Mouse (Mus musculus): ENCODE results near the gene Mip.

DNA sequence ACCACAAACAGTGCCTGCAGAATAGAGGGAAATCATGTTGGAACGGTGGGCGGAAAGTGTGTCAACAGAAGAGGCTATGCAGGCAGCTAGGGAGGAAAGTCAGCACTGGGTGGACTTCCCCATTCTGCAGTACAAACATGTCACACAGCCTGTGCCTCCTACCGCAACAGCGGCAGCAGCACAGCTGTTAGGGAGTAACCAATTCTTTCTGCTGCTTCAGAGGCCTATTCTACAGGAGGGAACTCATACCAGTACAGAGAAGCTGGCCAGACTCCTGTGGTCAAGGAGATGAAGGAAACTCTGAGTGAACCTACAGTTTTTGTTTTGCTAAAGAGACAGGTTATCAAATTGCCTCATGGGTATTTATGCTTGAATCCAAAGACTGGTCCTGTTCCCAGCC lies 33.3 kb downstream of the Mip start:
- no peak for TF ChIP-seq CTCF (IDR thresholded peaks at IDR 0.05; ENCODE audit: low read depth, low read length)
- TF ChIP-seq EP300 (IDR thresholded peaks at IDR 0.05; ENCODE audit: insufficient read depth, low read depth, low read length), result no peak
